Mouse (Mus musculus): Measurements from ENCODE around the gene Sart3. TPM values are rescaled to one million over a fixed set of nuclear protein-coding genes. Genes with fewer than 3 reads are reported as not detected.

Gene Sart3
- 10 to 100 TPM in 1 of 2 experiments, 1 to 10 TPM in 1; 9.9 to 11.3 TPM for total RNA-seq (2021)
- long read RNA-seq, experiment 1, full-length matches to known transcripts: 5 of 7 reads
- long read RNA-seq, experiment 1, partial matches to known transcripts: 0 of 7 reads
- long read RNA-seq, experiment 1, other reads (novel, unspliced or antisense): 2 of 7 reads
- long read RNA-seq, experiment 2, full-length matches to known transcripts: 5 of 6 reads
- long read RNA-seq, experiment 2, partial matches to known transcripts: 1 of 6 reads
- long read RNA-seq, experiment 2, other reads (novel, unspliced or antisense): 0 of 6 reads

DNA sequence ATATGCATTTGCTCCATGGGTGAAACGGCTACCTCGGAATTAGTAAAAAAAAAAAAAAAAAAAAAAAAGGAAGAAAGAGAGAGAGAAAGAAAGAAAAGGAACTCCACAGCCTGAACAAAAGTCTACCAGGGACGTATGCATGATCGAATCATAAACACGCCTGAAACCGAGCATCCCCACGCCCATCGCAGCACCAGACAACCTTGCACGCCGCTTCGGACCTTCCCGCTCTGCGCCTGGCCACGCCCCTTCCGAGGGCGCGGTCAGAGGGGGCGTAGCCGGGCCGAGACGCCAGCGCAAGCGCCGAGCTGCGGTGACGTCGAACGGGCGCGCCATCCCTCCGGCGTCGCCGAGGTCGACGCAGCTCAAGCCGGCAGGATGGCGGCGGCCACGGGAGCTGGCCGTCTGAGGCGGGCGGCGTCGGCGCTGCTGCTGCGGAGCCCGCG, at the start of gene Sart3, which contains the start of gene Iscu:
TSS of gene Sart3 (minus strand) at position 61 of the 446 bp plus-strand sequence.
TSS of gene Iscu (plus strand) at position 299 of the 446 bp plus-strand sequence.
- peak; percentile 95 to 96 for DNase-seq

GRCm38 (mm10) chr5:113818572-113818971, 46.3 kb upstream of the Sart3 start:
- no peak for DNase-seq

- peak; percentile 63 to 84 for DNase-seq
These were observed 43.4 kb upstream of the Sart3 start for GRCm38 (mm10) chr5:113815638-113816152.

DNA sequence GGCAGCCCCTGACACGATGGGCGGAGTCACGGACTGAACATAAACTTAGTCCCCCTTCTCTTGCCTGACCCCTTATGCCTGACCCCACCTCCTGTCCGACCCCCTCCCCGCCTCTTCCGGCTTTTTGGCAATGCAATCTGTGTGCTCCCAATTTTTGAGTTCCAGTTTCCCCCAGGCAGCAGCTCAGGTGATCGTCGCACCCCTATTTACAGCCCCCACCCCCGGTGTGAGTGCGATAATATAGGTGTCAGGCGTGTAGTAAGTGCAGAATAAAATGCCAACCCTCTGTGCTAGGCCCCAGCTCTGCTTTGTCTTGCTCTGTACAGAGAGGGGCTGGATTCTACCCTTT, 42.7 kb upstream of the Sart3 start:
- no peak for DNase-seq

- no peak for DNase-seq
These were observed 42.1 kb upstream of the Sart3 start for GRCm38 (mm10) chr5:113814111-113815040.

DNA sequence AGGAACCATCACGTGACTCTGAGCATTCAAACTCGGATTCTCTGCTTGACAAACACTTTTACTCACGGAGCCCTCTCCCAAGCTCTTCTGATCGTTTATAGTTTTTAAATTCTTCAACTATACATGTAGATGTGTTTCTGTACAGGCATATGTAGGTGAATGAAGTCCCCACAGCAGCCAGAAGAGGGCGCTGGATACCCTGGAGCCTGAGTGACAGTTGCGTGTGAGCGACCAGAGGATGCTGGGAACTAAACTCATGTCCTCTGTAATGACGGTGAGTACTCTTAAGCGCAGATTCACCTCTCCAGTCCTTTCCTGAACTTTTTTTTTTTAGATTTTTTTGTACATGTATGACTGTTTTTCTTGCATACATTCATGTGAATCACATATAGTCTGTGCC, 41.3 kb upstream of the Sart3 start:
- no peak for DNase-seq

GRCm38 (mm10) chr5:113812638-113813037, 40.3 kb upstream of the Sart3 start:
- no peak for DNase-seq

GRCm38 (mm10) chr5:113811824-113812420, 39.6 kb upstream of the Sart3 start:
- peak; percentile 27 to 45 for DNase-seq

- no peak for DNase-seq
These were observed 37.8 kb upstream of the Sart3 start for GRCm38 (mm10) chr5:113810111-113810510.

- DNase-seq: no peak
These were observed 35.9 kb upstream of the Sart3 start for GRCm38 (mm10) chr5:113808177-113808576.

GRCm38 (mm10) chr5:113807712-113808111, 35.4 kb upstream of the Sart3 start:
- no peak for DNase-seq

DNA sequence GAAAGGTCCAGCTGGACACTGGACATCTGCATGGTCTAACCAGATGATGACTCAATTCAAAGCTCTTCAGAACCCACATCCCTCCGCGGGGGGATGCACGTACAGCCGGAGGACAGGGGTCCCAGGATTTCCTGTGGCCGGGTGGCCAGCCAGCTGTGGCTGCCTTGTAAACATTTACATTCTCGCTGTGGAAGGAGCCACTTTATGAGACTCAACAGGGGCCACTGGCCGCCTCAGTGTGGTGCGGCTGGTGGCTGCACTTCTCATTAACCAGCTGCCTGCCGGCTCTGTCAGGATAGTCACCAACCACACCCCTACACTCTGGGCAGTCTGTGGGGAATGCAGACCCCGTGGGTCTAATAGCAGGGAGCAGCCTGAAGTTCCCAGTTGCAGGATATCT, 34.1 kb upstream of the Sart3 start:
- DNase-seq: no peak

GRCm38 (mm10) chr5:113805301-113805700, 33.0 kb upstream of the Sart3 start:
- DNase-seq: no peak

GRCm38 (mm10) chr5:113804395-113804966, 32.2 kb upstream of the Sart3 start:
- DNase-seq: no peak

DNA sequence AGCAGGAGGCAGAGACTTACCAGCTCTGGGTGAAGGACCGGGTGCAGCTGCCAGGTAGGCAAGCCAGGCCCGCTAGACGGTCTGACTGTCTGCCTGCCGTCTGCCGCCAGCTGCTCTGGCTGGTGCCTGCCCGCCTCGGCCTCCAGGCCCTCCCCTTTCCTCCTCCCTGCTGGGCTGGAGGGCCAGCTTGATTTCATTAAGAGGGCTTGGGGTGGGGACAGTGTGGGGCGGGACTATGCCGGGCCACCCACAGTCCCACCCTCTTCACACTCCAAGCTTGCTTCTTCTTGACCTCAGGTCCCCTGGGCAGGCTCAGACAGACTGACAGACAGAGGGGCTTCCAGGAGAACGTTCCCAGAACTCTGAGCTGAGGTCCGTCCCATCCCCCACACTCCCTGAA, 28.0 kb upstream of the Sart3 start, which contains the start of gene Tmem119:
TSS of gene Tmem119 (minus strand) at position 237 of the 400 bp plus-strand sequence.
- peak; percentile 60 to 73 for DNase-seq

GRCm38 (mm10) chr5:113799691-113800090, 27.4 kb upstream of the Sart3 start:
- no peak for DNase-seq

DNA sequence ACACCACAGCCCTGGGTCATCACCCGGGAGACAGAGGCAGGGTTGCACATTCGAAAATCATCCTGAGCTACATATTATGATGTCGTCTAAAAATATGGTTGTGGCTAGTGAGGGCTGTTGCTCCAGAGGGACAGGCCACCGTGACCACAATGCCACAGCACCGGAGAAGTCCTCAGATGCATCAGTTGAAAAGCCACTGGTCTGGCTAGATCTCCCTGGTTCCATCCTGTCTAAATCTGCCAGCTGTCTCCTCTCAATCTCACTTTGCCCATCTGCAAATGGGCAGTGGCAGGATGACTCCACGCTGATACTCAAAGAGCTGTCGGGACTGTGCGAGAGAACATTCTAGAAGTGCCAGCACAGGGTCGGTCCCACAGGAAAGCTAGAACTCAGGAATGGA, 26.2 kb upstream of the Sart3 start:
- no peak for DNase-seq

GRCm38 (mm10) chr5:113797149-113797882, 25.0 kb upstream of the Sart3 start:
- DNase-seq: no peak

- no peak for DNase-seq
These were observed 24.3 kb upstream of the Sart3 start for GRCm38 (mm10) chr5:113796401-113797148.

Measured in heart, adult 18-20 months (tissue).